Mouse (Mus musculus) cerebellum, adult 18-20 months (tissue): ENCODE measurements around the gene Astn2.
A peak's percentile ranks its signal among the peaks of the same experiment; 100 is the strongest.
"Not testable (repeated sequence)": the region's sequence is repeated elsewhere in the genome, so short reads cannot be mapped to it uniquely, and the experiment has no call there.

Experiments
- DNase-seq, 2 experiments: peaks; one replicate each; pipeline ENCODE4 v3.0.0; 2021

Astn2 gene

GRCm38 (mm10) chr4:65743160-65743691, 661.2 kb downstream of the Astn2 start:
- no peak for DNase-seq

- DNase-seq = no peak
Observed at GRCm38 (mm10) chr4:65724414-65724813, 680.0 kb downstream of the Astn2 start.

- DNase-seq = no peak
Observed at GRCm38 (mm10) chr4:65719610-65720009, 684.8 kb downstream of the Astn2 start.

- DNase-seq = no peak
Observed at GRCm38 (mm10) chr4:65717899-65718298, 686.5 kb downstream of the Astn2 start.

- peak in 1 of 2 experiments; percentile 36 for DNase-seq
Observed at GRCm38 (mm10) chr4:65716086-65716485, 688.3 kb downstream of the Astn2 start.

- peak; percentile 59 to 73 for DNase-seq
Observed at GRCm38 (mm10) chr4:65711678-65712077, 692.7 kb downstream of the Astn2 start.

GRCm38 (mm10) chr4:65710623-65711022, 693.8 kb downstream of the Astn2 start:
- DNase-seq = no peak

- DNase-seq = no peak
Observed at GRCm38 (mm10) chr4:65701848-65702247, 702.6 kb downstream of the Astn2 start.

- DNase-seq = no peak
Observed at GRCm38 (mm10) chr4:65699743-65700361, 704.6 kb downstream of the Astn2 start.

GRCm38 (mm10) chr4:65695241-65695640, 709.2 kb downstream of the Astn2 start:
- no peak for DNase-seq

GRCm38 (mm10) chr4:65694011-65694410, 710.4 kb downstream of the Astn2 start:
- DNase-seq = peak; percentile 55 to 64

GRCm38 (mm10) chr4:65687006-65687723, 717.2 kb downstream of the Astn2 start:
- DNase-seq = no peak

- no peak for DNase-seq
Observed at GRCm38 (mm10) chr4:65686258-65687005, 718.0 kb downstream of the Astn2 start.

GRCm38 (mm10) chr4:65684401-65684800, 720.0 kb downstream of the Astn2 start:
- peak in 1 of 2 experiments; percentile 50 for DNase-seq

- not testable (repeated sequence) for DNase-seq
Observed at GRCm38 (mm10) chr4:65679786-65680185, 724.6 kb downstream of the Astn2 start.

GRCm38 (mm10) chr4:65678929-65679328, 725.5 kb downstream of the Astn2 start:
- DNase-seq = no peak

GRCm38 (mm10) chr4:65678495-65678894, 725.9 kb downstream of the Astn2 start:
- no peak for DNase-seq

GRCm38 (mm10) chr4:65674267-65674978, 730.0 kb downstream of the Astn2 start:
- DNase-seq = peak; percentile 74 to 82

- DNase-seq = peak in 1 of 2 experiments; percentile 39
Observed at GRCm38 (mm10) chr4:65673418-65673933, 730.9 kb downstream of the Astn2 start.

- DNase-seq = no peak
Observed at GRCm38 (mm10) chr4:65672294-65672693, 732.1 kb downstream of the Astn2 start.

GRCm38 (mm10) chr4:65671585-65672184, 732.7 kb downstream of the Astn2 start:
- DNase-seq = no peak

- no peak for DNase-seq
Observed at GRCm38 (mm10) chr4:65667030-65667610, 737.3 kb downstream of the Astn2 start.
